ENCODE assay signal across 19 mouse cellular contexts in the genomic region with DNA sequence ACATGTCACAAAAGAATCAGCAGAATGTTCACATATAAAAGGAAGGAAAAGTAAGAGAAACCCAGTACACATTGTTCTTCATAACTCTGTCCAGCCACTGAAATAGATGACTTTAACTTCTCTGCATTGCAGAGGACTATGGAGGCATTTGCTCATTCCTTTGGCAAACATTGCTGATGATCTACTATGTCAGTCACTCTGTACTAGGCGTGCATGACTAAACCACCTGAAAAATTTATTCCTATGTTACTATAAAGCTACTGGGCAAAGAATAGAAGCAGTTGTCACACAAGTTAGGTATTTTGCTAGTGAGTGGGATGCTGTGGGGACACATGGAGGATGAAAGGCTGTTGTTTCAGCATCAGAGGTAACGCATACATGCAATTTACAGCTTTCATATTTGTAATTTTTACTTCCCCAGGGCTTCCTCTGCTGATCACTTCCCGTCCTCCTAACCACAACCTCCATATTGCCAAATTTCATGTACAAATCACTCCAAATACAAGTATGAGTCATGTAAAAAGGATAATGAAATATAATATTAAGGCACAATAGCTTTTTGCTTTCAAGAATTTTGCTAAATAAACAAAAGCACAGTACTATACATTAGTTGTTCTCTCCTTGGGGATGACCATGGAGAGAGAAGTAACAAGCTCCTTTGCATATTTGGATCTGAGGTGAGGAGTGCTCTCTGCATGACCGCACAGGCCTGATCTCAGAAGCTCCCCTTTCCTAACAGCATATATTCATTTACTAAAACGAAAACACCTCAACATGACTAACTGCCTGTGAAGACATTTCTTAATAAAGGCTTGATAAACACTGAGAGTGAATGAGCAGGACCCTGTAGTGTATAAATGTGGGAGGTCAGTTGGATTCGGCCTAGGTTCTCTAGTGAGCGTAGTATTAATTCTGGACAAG.
DNase-seq lines count a peak whose midpoint lies in the region; ATAC-seq and TF ChIP-seq lines count a peak whose summit lies in the region.
"Had no signal": no experiment of that assay in that cellular context is flagged by ENCODE, and none has a peak within 500 bp of the region (broad histone marks: within the 10 kb centered on the region; RNA-seq: fewer than 3 reads in every experiment).

No protein-coding gene starts in this region.

- no peak for DNase-seq in kidney, postnatal 0 days (ENCODE audit: low spot score)
- no peak for DNase-seq in kidney, postnatal 4 days
- DNase-seq in c-Kit-positive CD71-negative TER-119-negative erythroid progenitor cells, embryonic 14.5 days (ENCODE audit: low read depth), result peak; percentile 3
- DNase-seq in forebrain, postnatal 0 days, result no peak
- no peak for DNase-seq in thymus, postnatal 25 days
- DNase-seq: cerebellum, postnatal 10 days; heart, adult 18-20 months; layer of hippocampus, postnatal 36 days; liver; lung, adult 2 months; midbrain, embryonic 14.5 days; right cerebral cortex, adult 18-20 months had no signal

- no peak overlapping the region for H3K4me3 ChIP-seq in kidney, postnatal 0 days (replicated peaks; ENCODE audit: low read depth, low read length)
- no peak overlapping the region for H3K4me3 ChIP-seq in C2C12 (ENCODE audit: insufficient read depth, poor library complexity, severe bottlenecking)
- no peak overlapping the region for H3K4me3 ChIP-seq in forebrain, postnatal 0 days (ENCODE audit: low read depth, low read length)
- H3K4me3 ChIP-seq: embryonic facial prominence, embryonic 10.5 days; hindbrain, embryonic 12.5 days had no signal

- WGBS in kidney, postnatal 0 days, result 69% methylated on average over 7 of the region's 7 CpGs
- 90% methylated on average over 7 of the region's 7 CpGs for WGBS in forebrain, postnatal 0 days

- no peaks in the 10 kb centered on the region for H3K27me3 ChIP-seq in kidney, postnatal 0 days (ENCODE audit: insufficient read depth, low read length)
- H3K27me3 ChIP-seq in C2C12 (ENCODE audit: control insufficient read depth, insufficient read depth, insufficient read length), result no peaks in the 10 kb centered on the region
- H3K27me3 ChIP-seq in forebrain, postnatal 0 days (ENCODE audit: insufficient read depth, low read length), result no peaks in the 10 kb centered on the region
- H3K27me3 ChIP-seq: hindbrain, embryonic 12.5 days had no signal

- H3K4me1 ChIP-seq in kidney, postnatal 0 days (replicated peaks; ENCODE audit: insufficient read depth, low read length), result no peaks in the 10 kb centered on the region
- H3K4me1 ChIP-seq in forebrain, postnatal 0 days (ENCODE audit: insufficient read depth), result no peaks in the 10 kb centered on the region
- H3K4me1 ChIP-seq: hindbrain, embryonic 12.5 days had no signal

- H3K9me3 ChIP-seq in kidney, postnatal 0 days (replicated peaks; ENCODE audit: low read length), result no peaks in the 10 kb centered on the region
- no peaks in the 10 kb centered on the region for H3K9me3 ChIP-seq in forebrain, postnatal 0 days (ENCODE audit: low read length)
- H3K9me3 ChIP-seq: embryonic facial prominence, embryonic 10.5 days; hindbrain, embryonic 12.5 days had no signal

- no peak overlapping the region for H3ac ChIP-seq in C2C12 (ENCODE audit: control insufficient read depth, insufficient read length, low read depth)

- no peaks in the 10 kb centered on the region for H3K36me3 ChIP-seq in kidney, postnatal 0 days (ENCODE audit: insufficient read depth, low read length)
- no peaks in the 10 kb centered on the region for H3K36me3 ChIP-seq in C2C12 (ENCODE audit: control insufficient read depth, insufficient read depth)
- no peaks in the 10 kb centered on the region; the same call in 1 of the 2 replicates for H3K36me3 ChIP-seq in forebrain, postnatal 0 days (ENCODE audit: insufficient read depth)
- H3K36me3 ChIP-seq: hindbrain, embryonic 12.5 days had no signal

- H3K4me2 ChIP-seq in kidney, postnatal 0 days (ENCODE audit: low read length), result no peak overlapping the region
- H3K4me2 ChIP-seq in forebrain, postnatal 0 days (ENCODE audit: low read depth), result no peak overlapping the region
- H3K4me2 ChIP-seq: hindbrain, embryonic 12.5 days had no signal

- no peak overlapping the region for H3K27ac ChIP-seq in kidney, postnatal 0 days
- no peak overlapping the region for H3K27ac ChIP-seq in forebrain, postnatal 0 days (ENCODE audit: low read depth, low read length)
- H3K27ac ChIP-seq: embryonic facial prominence, embryonic 10.5 days; hindbrain, embryonic 12.5 days; macrophage had no signal

- no peak for TF ChIP-seq CTCF in kidney, postnatal 0 days (IDR thresholded peaks at IDR 0.05; ENCODE audit: low read depth)
- no peak for TF ChIP-seq CTCF in C2C12 (IDR thresholded peaks at IDR 0.05; ENCODE audit: control insufficient read depth, insufficient read depth, insufficient read length)
- TF ChIP-seq CTCF in forebrain, postnatal 0 days (IDR thresholded peaks at IDR 0.05; ENCODE audit: low read depth), result no peak

- H3K9ac ChIP-seq in kidney, postnatal 0 days (ENCODE audit: low read depth, low read length), result no peak overlapping the region
- no peak overlapping the region for H3K9ac ChIP-seq in forebrain, postnatal 0 days
- H3K9ac ChIP-seq: hindbrain, embryonic 12.5 days had no signal

- H3K79me3 ChIP-seq in C2C12 (ENCODE audit: low read depth), result no peaks in the 10 kb centered on the region

- peak; percentile 61; the same call in 1 of the 2 replicates for ATAC-seq in kidney, postnatal 0 days (replicated peaks; ENCODE audit: low FRiP score, low read depth)
- peak; percentile 51; the same call in 1 of the 2 replicates for ATAC-seq in neutrophil, adult 5-6 weeks (ENCODE audit: extremely low read depth, insufficient number of reproducible peaks, low FRiP score, poor library complexity, severe bottlenecking)
- no peak for ATAC-seq in forebrain, postnatal 0 days
- ATAC-seq: forebrain, embryonic 16.5 days; inflammation-experienced regulatory T-cells, adult 6 months had no signal

- no peaks in the 10 kb centered on the region for H3K79me2 ChIP-seq in C2C12 (ENCODE audit: control insufficient read depth, insufficient read depth)

TF ChIP-seq in C2C12, 6 proteins besides CTCF, POLR2A, EP300 and RAD21:
- TF ChIP-seq CEBPB (IDR thresholded peaks at IDR 0.05; ENCODE audit: low read depth) (peak; percentile 79), MYOG (IDR thresholded peaks at IDR 0.05; ENCODE audit: control insufficient read depth, extremely low read depth, insufficient read length) (no peak)
